ENCODE assay signal across 24 mouse cellular contexts in genomic region chr8:64531780-64532179, GRCm38 (mm10).
"Had no signal": no experiment of that assay in that cellular context is flagged by ENCODE, and none has a peak within 500 bp of the region (broad histone marks: within the 10 kb centered on the region; RNA-seq: fewer than 3 reads in every experiment).

No protein-coding gene starts in this region.

- H3K27ac ChIP-seq: heart, embryonic 10.5 days; hindbrain, embryonic 10.5 days; hindbrain, embryonic 12.5 days; hindbrain, embryonic 14.5 days; intestine, embryonic 15.5 days; limb, embryonic 13.5 days; limb, embryonic 15.5 days; liver, embryonic 12.5 days; liver, embryonic 14.5 days had no signal

- ATAC-seq: hindbrain, embryonic 16.5 days; inflammation-experienced regulatory T-cells, adult 6 months; intestine, embryonic 15.5 days; intestine, postnatal 0 days; liver, embryonic 12.5 days had no signal

- H3K27me3 ChIP-seq: hindbrain, embryonic 12.5 days; intestine, embryonic 15.5 days; limb, embryonic 13.5 days; limb, embryonic 15.5 days; liver, embryonic 12.5 days had no signal

- H3K4me1 ChIP-seq: heart, embryonic 10.5 days; heart, embryonic 12.5 days; hindbrain, embryonic 10.5 days; hindbrain, embryonic 12.5 days; intestine, embryonic 15.5 days; limb, embryonic 13.5 days; limb, embryonic 15.5 days; liver, embryonic 12.5 days had no signal

- H3K36me3 ChIP-seq: heart, embryonic 10.5 days; heart, embryonic 12.5 days; hindbrain, embryonic 10.5 days; hindbrain, embryonic 12.5 days; intestine, embryonic 15.5 days; limb, embryonic 13.5 days; limb, embryonic 15.5 days; liver, embryonic 12.5 days had no signal

- H3K9me3 ChIP-seq: heart, embryonic 10.5 days; heart, embryonic 12.5 days; hindbrain, embryonic 10.5 days; hindbrain, embryonic 12.5 days; intestine, embryonic 15.5 days; limb, embryonic 13.5 days; limb, embryonic 15.5 days; liver, embryonic 12.5 days had no signal

- H3K4me2 ChIP-seq: heart, embryonic 12.5 days; hindbrain, embryonic 12.5 days; hindbrain, embryonic 14.5 days; intestine, embryonic 15.5 days; limb, embryonic 13.5 days; limb, embryonic 15.5 days; liver, embryonic 12.5 days had no signal

- DNase-seq: gastrocnemius, postnatal 14 days; gastrocnemius, postnatal 36 days; heart, postnatal 14 days; heart, postnatal 36 days; kidney, adult 18-20 months; kidney, adult 8-10 months; kidney, postnatal 10 days; kidney, postnatal 25 days; layer of hippocampus, adult 9-11 months; layer of hippocampus, postnatal 36 days; left cerebral cortex, postnatal 4 days had no signal

- H3K9ac ChIP-seq: heart, embryonic 12.5 days; hindbrain, embryonic 12.5 days; hindbrain, embryonic 14.5 days; intestine, embryonic 15.5 days; limb, embryonic 13.5 days; limb, embryonic 15.5 days; liver, embryonic 12.5 days; liver, embryonic 14.5 days had no signal

- H3K4me3 ChIP-seq: heart, embryonic 10.5 days; heart, embryonic 12.5 days; hindbrain, embryonic 10.5 days; hindbrain, embryonic 12.5 days; intestine, embryonic 15.5 days; limb, embryonic 13.5 days; limb, embryonic 15.5 days; liver, embryonic 12.5 days had no signal
